In genomic region chr6:128358999-128359398, GRCm38 (mm10) we compare ENCODE assay signal across 9 mouse cellular contexts. TPM values are rescaled to one million over a fixed set of nuclear protein-coding genes. Genes with fewer than 3 reads are reported as not detected.
DNase-seq lines count a peak whose midpoint lies in the region; ATAC-seq lines count a peak whose summit lies in the region.
"Had no signal": no experiment of that assay in that cellular context is flagged by ENCODE, and none has a peak within 500 bp of the region (broad histone marks: within the 10 kb centered on the region; RNA-seq: fewer than 3 reads in every experiment).

No protein-coding gene starts in this region.

- H3K9ac ChIP-seq in midbrain, embryonic 11.5 days (ENCODE audit: low read length): no peak overlapping the region
- H3K9ac ChIP-seq in midbrain, embryonic 15.5 days: no peak overlapping the region
- H3K9ac ChIP-seq in hindbrain, embryonic 13.5 days: peak overlapping the region; percentile 19; the same call in 1 of the 2 replicates

- DNase-seq in midbrain, embryonic 11.5 days (ENCODE audit: low spot score, missing footprints): peak; percentile 93
- peak; percentile 70 to 92 for DNase-seq in adrenal gland, adult (ENCODE audit: inconsistent age in 2 of 2, low spot score in 1 of 2)
- peak; percentile 53 for DNase-seq in embryo, embryonic 10 days (ENCODE audit: low spot score)
- DNase-seq in left cerebral cortex, postnatal 4 days: peak; percentile 69
- DNase-seq in ovary, postnatal 14 days (ENCODE audit: low spot score): peak; percentile 56
- DNase-seq in thymus, postnatal 25 days: peak; percentile 76

- no peaks in the 10 kb centered on the region for H3K27me3 ChIP-seq in midbrain, embryonic 11.5 days (ENCODE audit: control insufficient read depth, insufficient read depth, low read length)
- no peaks in the 10 kb centered on the region for H3K27me3 ChIP-seq in midbrain, embryonic 15.5 days (replicated peaks)
- no peaks in the 10 kb centered on the region for H3K27me3 ChIP-seq in hindbrain, embryonic 13.5 days
- H3K27me3 ChIP-seq: megakaryocyte, embryonic 14.5 days had no signal

- H3K4me1 ChIP-seq in midbrain, embryonic 11.5 days (ENCODE audit: control insufficient read depth, insufficient read depth, low read length): peaks cover 15% of the 10 kb centered on the region
- H3K4me1 ChIP-seq in midbrain, embryonic 15.5 days: peaks cover 34% of the 10 kb centered on the region
- H3K4me1 ChIP-seq in hindbrain, embryonic 13.5 days (replicated peaks): peaks cover 49% of the 10 kb centered on the region

- intact Hi-C loops in left cerebral cortex, postnatal 4 days (cut with DNase I): loop anchor here (5.0 kb wide), 1 partner anchor 42 kb away; no protein-coding TSS in a partner anchor

- H3K27ac ChIP-seq in midbrain, embryonic 11.5 days (ENCODE audit: low read depth, low read length): no peak overlapping the region
- H3K27ac ChIP-seq in midbrain, embryonic 15.5 days: no peak overlapping the region
- H3K27ac ChIP-seq in hindbrain, embryonic 13.5 days: no peak overlapping the region

- H3K9me3 ChIP-seq in midbrain, embryonic 11.5 days (ENCODE audit: control insufficient read depth, low read length): no peaks in the 10 kb centered on the region
- no peaks in the 10 kb centered on the region for H3K9me3 ChIP-seq in midbrain, embryonic 15.5 days
- H3K9me3 ChIP-seq in hindbrain, embryonic 13.5 days: no peaks in the 10 kb centered on the region
- H3K9me3 ChIP-seq: megakaryocyte, embryonic 14.5 days had no signal

- WGBS in midbrain, embryonic 11.5 days: 25% methylated on average over 2 of the region's 2 CpGs
- 5% methylated on average over 2 of the region's 2 CpGs for WGBS in midbrain, embryonic 15.5 days
- WGBS in hindbrain, embryonic 13.5 days: 9% methylated on average over 2 of the region's 2 CpGs

- H3K36me3 ChIP-seq in midbrain, embryonic 11.5 days (ENCODE audit: control insufficient read depth, insufficient read depth, low read length): peaks cover 13% of the 10 kb centered on the region; the same call in 1 of the 2 replicates
- H3K36me3 ChIP-seq in midbrain, embryonic 15.5 days (replicated peaks): 0 out of 2 replicates have a peak, but pooled peaks cover 7% of the 10 kb centered on the region
- H3K36me3 ChIP-seq in hindbrain, embryonic 13.5 days: peaks cover 23% of the 10 kb centered on the region

- no peak for ATAC-seq in midbrain, embryonic 11.5 days (ENCODE audit: low FRiP score)
- ATAC-seq in midbrain, embryonic 15.5 days (replicated peaks): no peak
- no peak for ATAC-seq in hindbrain, embryonic 13.5 days (ENCODE audit: low FRiP score)

- no peak overlapping the region for H3K4me3 ChIP-seq in midbrain, embryonic 11.5 days (ENCODE audit: low read depth, low read length)
- no peak overlapping the region for H3K4me3 ChIP-seq in midbrain, embryonic 15.5 days
- no peak overlapping the region for H3K4me3 ChIP-seq in hindbrain, embryonic 13.5 days
- H3K4me3 ChIP-seq: megakaryocyte, embryonic 14.5 days had no signal

- no peak overlapping the region for H3K4me2 ChIP-seq in midbrain, embryonic 11.5 days
- no peak overlapping the region for H3K4me2 ChIP-seq in midbrain, embryonic 15.5 days
- no peak overlapping the region for H3K4me2 ChIP-seq in hindbrain, embryonic 13.5 days

RNA-seq across cellular contexts. Expression of gene Tulp3, which starts 3.3 kb away (rescaled TPM):
- 14.5 and 15.5 TPM in 2 replicates for polyA plus RNA-seq in midbrain, embryonic 11.5 days (2014; fragmentation: Nextera tagmentation; extraction: Ambion mirVana)
- polyA plus RNA-seq in midbrain, embryonic 15.5 days (2015; fragmentation: Nextera tagmentation; extraction: Ambion mirVana): 16.2 and 17.6 TPM in 2 replicates
- polyA plus RNA-seq in hindbrain, embryonic 13.5 days (2015; fragmentation: Nextera tagmentation; extraction: Ambion mirVana): 19.9 and 20.1 TPM in 2 replicates
- total RNA-seq in left cerebral cortex, postnatal 4 days (2021): 10 to 100 TPM; 21.8 to 24.7 TPM

RNA-seq across cellular contexts. Expression of gene Rhno1, which starts 3.7 kb away (rescaled TPM):
- polyA plus RNA-seq in midbrain, embryonic 11.5 days (2014; fragmentation: Nextera tagmentation; extraction: Ambion mirVana): 176 and 178 TPM in 2 replicates
- polyA plus RNA-seq in midbrain, embryonic 15.5 days (2015; fragmentation: Nextera tagmentation; extraction: Ambion mirVana): 86.1 and 89.4 TPM in 2 replicates
- polyA plus RNA-seq in hindbrain, embryonic 13.5 days (2015; fragmentation: Nextera tagmentation; extraction: Ambion mirVana): 115 and 117 TPM in 2 replicates
- total RNA-seq in left cerebral cortex, postnatal 4 days (2021): 10 to 100 TPM; 35.5 to 36.8 TPM

RNA-seq across cellular contexts. Expression of gene Foxm1, which starts 3.8 kb away (rescaled TPM):
- polyA plus RNA-seq in midbrain, embryonic 11.5 days (2014; fragmentation: Nextera tagmentation; extraction: Ambion mirVana): 49.8 and 55.3 TPM in 2 replicates
- polyA plus RNA-seq in midbrain, embryonic 15.5 days (2015; fragmentation: Nextera tagmentation; extraction: Ambion mirVana): 5.7 and 7.6 TPM in 2 replicates
- 8.7 and 9.6 TPM in 2 replicates for polyA plus RNA-seq in hindbrain, embryonic 13.5 days (2015; fragmentation: Nextera tagmentation; extraction: Ambion mirVana)
- total RNA-seq in left cerebral cortex, postnatal 4 days (2021): 10 to 100 TPM in 1 of 2 experiments, 1 to 10 TPM in 1; 8.7 to 11.2 TPM

RNA-seq across cellular contexts. Expression of gene Tex52, which starts 16.3 kb away (rescaled TPM):
- polyA plus RNA-seq in midbrain, embryonic 11.5 days (2014; fragmentation: Nextera tagmentation; extraction: Ambion mirVana): 0.25 and 0.44 TPM in 2 replicates
- 1.0 and 1.1 TPM in 2 replicates for polyA plus RNA-seq in midbrain, embryonic 15.5 days (2015; fragmentation: Nextera tagmentation; extraction: Ambion mirVana)
- 0.47 and 0.70 TPM in 2 replicates for polyA plus RNA-seq in hindbrain, embryonic 13.5 days (2015; fragmentation: Nextera tagmentation; extraction: Ambion mirVana)
- under 1 TPM; 0.32 to 0.46 TPM for total RNA-seq in left cerebral cortex, postnatal 4 days (2021)

RNA-seq across cellular contexts. Expression of gene Gm44596, which starts 16.3 kb away (rescaled TPM):
- polyA plus RNA-seq in midbrain, embryonic 11.5 days (2014; fragmentation: Nextera tagmentation; extraction: Ambion mirVana): not detected in 2 replicates
- not detected in 2 replicates for polyA plus RNA-seq in midbrain, embryonic 15.5 days (2015; fragmentation: Nextera tagmentation; extraction: Ambion mirVana)
- not detected in 2 replicates for polyA plus RNA-seq in hindbrain, embryonic 13.5 days (2015; fragmentation: Nextera tagmentation; extraction: Ambion mirVana)
- not detected for total RNA-seq in left cerebral cortex, postnatal 4 days (2021)
